Mouse (Mus musculus): Measurements from ENCODE around the gene Lhx6.
"Not testable (repeated sequence)": the region's sequence is repeated elsewhere in the genome, so short reads cannot be mapped to it uniquely, and the experiment has no call there.

Lhx6 gene

DNA sequence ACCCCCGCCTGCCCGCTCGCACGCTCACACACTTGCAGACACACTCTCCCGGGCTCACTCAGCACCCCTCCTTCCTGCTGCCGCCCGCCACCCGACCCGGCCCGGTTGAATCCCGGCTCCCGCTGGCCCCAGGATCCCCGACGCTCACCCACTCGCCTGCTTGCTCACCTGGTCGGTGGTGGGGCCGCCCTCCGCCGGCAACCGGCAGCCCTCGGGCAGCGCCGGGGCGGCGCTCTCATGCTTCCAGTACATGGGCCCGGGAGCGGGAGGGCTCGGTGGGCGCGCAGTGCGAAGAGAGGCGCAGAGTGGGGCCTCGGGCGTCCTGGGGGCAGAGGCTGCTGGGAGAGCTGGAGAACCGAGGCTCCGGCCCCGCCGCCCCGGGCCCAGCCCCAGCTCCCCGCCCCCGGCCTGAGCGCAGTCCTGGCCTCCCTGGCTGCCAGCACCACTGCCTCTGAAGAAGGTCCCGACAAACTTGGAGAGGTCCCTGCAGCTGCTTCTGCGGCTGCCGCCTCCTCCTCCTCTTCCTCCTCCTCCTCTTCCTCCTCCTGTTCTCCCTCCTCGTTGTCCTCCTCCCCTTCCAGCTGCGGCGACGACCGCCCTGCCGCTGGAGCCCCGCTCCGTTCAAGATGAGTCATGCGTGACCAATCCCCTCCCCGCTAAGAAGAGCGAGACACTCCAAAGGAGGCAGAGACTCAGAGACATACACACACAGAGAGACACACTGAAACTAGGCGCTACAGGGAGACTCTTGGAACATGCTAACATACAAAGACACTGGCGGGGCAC is at the start of gene Lhx6:
TSS of gene Lhx6 (minus strand) at position 453 of the 786 bp plus-strand sequence.
- in situ Hi-C loops (cut with MboI, MseI) = no loop called here

DNA sequence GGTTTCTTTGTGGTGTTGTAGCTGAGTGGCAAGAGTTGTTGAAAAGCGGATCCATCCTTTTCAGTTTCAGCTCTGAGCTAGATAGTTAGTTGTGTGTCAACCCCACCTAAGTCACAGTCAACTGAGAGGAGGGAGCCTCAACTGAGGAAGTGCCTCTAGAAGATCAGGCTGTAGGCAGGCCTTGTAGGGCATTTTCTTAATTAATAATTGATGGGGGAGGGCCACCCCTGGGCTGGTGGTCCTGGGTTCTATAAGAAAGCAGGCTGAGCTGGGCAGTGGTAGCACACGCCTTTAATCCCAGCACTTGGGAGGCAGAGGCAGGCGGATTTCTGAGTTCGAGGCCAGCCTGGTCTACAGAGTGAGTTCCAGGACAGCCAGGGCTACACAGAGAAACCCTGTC is 47.2 kb upstream of the Lhx6 start:
- in situ Hi-C loops (cut with MboI, MseI) = not testable (repeated sequence)

DNA sequence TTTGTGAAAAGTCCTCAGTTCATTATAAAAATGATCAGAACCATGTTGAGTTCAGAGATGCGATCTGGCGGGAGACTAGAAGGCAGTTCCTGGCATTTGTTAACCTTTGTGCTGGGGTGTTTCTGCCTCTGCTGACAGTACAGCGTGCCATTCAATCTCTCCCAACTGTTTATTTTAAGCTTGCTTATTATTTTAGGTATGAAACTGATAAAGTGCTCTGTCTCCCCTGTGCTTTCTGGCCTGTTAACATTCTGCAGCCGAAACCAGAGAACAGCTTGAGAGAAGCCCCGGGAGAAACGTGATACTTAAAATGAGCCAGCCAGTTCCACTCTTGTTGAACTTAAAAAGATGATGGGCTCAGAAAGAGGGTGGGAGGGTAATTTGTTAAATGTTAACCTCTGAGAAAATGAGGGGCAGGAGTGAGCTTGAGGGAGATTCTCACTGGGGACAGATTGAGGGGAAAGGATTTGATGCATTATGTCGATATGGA is 43.7 kb upstream of the Lhx6 start:
- in situ Hi-C loops (cut with MboI, MseI) = no loop called here

GRCm38 (mm10) chr2:36139096-36139495 is 33.9 kb upstream of the Lhx6 start:
- in situ Hi-C loops (cut with MboI, MseI) = no loop called here

GRCm38 (mm10) chr2:36136300-36136941 is 31.2 kb upstream of the Lhx6 start, which contains the start of the genes Mrrf and Rbm18:
TSS of gene Mrrf (plus strand) at chr2:36136389.
TSS of gene Rbm18 (minus strand) at chr2:36136773.
- in situ Hi-C loops (cut with MboI, MseI) = no loop called here

DNA sequence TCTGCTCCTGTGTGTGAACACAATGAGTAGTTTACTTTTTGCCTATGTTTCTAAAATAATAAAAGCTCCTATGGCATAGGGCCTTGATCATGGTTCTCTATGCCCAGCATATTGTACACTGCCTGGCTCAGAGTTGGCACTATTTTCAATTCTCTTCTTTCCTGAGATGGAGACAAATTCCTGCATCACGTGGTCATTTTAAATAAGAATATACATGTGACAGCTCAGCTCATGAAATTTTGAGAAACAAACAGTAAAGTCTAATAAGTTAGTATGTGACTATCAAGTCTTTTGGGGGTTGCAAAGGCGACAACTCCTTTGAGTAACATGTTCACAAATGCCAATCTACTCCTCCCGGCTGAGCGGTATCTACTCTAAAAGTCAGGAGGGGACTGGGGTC is 30.7 kb upstream of the Lhx6 start:
- in situ Hi-C loops (cut with MboI, MseI) = no loop called here

- in situ Hi-C loops (cut with MboI, MseI) = no loop called here
These were observed 23.8 kb upstream of the Lhx6 start for GRCm38 (mm10) chr2:36129051-36129450.

GRCm38 (mm10) chr2:36127973-36128372 is 22.8 kb upstream of the Lhx6 start:
- in situ Hi-C loops (cut with MboI, MseI) = no loop called here

- in situ Hi-C loops (cut with MboI, MseI) = no loop called here
These were observed 21.7 kb upstream of the Lhx6 start for GRCm38 (mm10) chr2:36126795-36127429.

GRCm38 (mm10) chr2:36112632-36113031 is 7.4 kb upstream of the Lhx6 start:
- in situ Hi-C loops (cut with MboI, MseI) = no loop called here

- in situ Hi-C loops (cut with MboI, MseI) = no loop called here
These were observed 3.4 kb upstream of the Lhx6 start for GRCm38 (mm10) chr2:36108615-36109014.

GRCm38 (mm10) chr2:36104436-36104955 is 712 bp downstream of the Lhx6 start:
- in situ Hi-C loops (cut with MboI, MseI) = no loop called here

- in situ Hi-C loops (cut with MboI, MseI) = no loop called here
These were observed 1.4 kb downstream of the Lhx6 start for GRCm38 (mm10) chr2:36103555-36104367.

GRCm38 (mm10) chr2:36103069-36103554 is 2.1 kb downstream of the Lhx6 start:
- in situ Hi-C loops (cut with MboI, MseI) = no loop called here

DNA sequence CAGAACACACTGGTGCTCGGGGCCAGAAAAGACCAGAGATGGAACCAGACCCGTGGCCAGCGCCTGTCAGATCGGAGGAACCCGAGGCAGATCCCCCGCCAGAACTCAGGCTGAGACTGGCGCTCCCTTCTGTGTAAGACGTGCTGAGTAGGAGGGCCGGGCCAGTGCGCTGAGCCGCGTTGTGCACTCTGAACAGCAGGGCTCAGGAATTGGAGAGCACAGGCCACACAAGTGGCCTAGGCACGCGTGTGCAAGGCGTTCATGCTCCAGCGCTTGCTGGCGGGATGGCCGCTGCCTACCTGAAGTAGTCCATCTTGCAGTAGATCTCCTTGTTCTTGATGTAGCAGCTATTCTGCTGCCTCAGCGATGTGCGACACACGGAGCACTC is 2.7 kb downstream of the Lhx6 start:
- in situ Hi-C loops (cut with MboI, MseI) = no loop called here

DNA sequence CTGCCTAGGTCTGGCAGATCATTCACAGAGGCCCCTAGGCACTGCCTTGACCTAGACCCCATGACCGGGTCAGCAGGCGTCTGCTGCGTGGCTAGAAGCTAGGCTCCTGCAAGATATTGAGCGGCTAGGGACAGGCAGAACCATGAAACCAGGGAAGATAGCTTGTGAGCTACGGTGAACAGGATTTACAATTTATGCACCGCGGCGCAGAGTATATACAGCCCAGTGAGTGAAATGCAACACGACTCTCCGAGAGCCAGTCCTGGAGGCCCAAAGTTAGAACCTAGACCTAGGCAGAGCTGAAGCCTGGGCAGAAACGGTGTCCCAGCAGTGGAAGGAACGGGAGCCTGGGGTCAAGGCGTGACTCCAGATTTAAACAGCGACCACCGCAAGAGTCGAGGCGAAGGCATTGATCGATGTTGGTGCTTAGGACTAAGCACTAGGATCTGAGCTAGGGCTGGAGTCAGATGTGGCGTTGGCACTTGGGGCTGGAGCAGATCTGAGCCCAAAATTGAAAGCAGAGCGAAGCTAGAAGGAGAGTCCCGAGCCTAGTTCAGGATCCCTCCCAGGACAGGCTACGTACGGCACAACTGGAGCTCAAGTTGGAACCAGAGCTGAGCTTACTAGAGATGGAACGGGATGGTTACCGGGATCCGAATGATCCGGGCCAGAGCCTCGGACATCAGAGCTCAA is 3.2 kb downstream of the Lhx6 start:
- in situ Hi-C loops (cut with MboI, MseI) = no loop called here

GRCm38 (mm10) chr2:36099739-36100138 is 5.5 kb downstream of the Lhx6 start:
- in situ Hi-C loops (cut with MboI, MseI) = no loop called here

- in situ Hi-C loops (cut with MboI, MseI) = no loop called here
These were observed 7.2 kb downstream of the Lhx6 start for GRCm38 (mm10) chr2:36098021-36098420.

DNA sequence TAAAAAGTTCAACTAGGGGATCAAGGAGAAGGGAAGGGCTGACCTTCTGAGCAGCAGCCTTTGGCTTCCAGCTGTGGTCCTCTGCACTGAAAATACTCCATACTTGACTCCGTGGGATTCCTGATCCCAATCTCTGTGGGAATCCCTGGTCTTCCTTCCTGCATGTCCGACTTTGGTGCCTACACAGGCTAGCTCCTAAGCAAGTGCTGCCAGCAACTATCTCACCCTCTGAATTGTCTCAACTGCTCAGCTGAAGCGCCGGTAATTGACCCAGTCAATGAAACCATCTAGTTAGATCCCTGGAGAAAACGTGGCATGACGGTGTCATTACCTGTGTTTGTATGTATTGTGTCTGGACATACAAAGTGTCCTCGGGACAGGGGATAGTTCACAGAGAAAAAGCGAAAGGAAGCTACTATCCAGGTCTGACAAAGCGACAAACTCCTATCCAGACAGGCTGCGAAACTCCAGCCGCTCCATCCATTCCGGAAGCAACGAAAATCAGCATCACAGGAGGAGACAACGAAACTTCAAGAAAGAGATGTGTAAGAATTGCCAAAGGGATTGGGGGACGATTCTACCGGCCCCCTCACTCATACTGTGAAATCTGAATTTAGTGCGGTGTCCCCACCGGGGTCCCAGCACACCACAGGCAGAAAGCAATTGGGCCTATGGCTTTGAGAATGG is 7.9 kb downstream of the Lhx6 start:
- in situ Hi-C loops (cut with MboI, MseI) = no loop called here

- in situ Hi-C loops (cut with MboI, MseI) = no loop called here
These were observed 11.2 kb downstream of the Lhx6 start for GRCm38 (mm10) chr2:36093914-36094475.
